Mouse (Mus musculus): ENCODE measurements around the gene Bzw1. TPM values are rescaled to one million over a fixed set of nuclear protein-coding genes. Genes with fewer than 3 reads are reported as not detected.
"Not testable (repeated sequence)": the region's sequence is repeated elsewhere in the genome, so short reads cannot be mapped to it uniquely, and the experiment has no call there.

Gene Bzw1
- polyA plus RNA-seq (2012; rRNA removed), result 63.2 and 69.3 TPM in 2 replicates

GRCm38 (mm10) chr1:58392652-58393283, at the start of gene Bzw1:
Gene Bzw1 (plus strand): TSS chr1:58392898.
- peak; percentile 96 for DNase-seq (ENCODE audit: low spot score)

GRCm38 (mm10) chr1:58343861-58344260, 48.8 kb upstream of the Bzw1 start:
- DNase-seq (ENCODE audit: low spot score), result no peak

GRCm38 (mm10) chr1:58344570-58344969, 48.1 kb upstream of the Bzw1 start:
- no peak for DNase-seq (ENCODE audit: low spot score)

GRCm38 (mm10) chr1:58346159-58346558, 46.5 kb upstream of the Bzw1 start:
- no peak for DNase-seq (ENCODE audit: low spot score)

DNA sequence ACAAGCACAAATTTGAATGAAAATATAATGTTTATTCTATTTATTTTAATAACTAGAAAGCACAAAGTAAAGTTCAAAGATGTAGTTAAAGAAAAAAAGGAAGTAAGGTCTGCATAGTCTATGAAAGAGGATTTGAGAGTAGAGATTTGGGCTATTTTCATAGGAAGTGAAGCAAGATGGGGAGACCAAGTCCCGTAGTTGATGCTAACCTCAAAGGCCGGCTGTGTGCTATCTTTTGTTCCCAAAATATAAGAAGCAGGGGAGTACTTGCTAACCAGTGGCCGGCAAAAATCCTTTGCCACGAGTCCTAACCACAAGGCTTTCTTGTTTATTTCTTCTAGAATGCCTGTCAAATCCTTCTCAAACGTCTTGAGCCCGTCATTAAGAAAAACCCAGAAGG, 44.0 kb upstream of the Bzw1 start:
- no peak for DNase-seq (ENCODE audit: low spot score)

GRCm38 (mm10) chr1:58353238-58353893, 39.3 kb upstream of the Bzw1 start:
- DNase-seq (ENCODE audit: low spot score), result no peak

GRCm38 (mm10) chr1:58358958-58359901, 33.5 kb upstream of the Bzw1 start:
- DNase-seq (ENCODE audit: low spot score), result no peak

- no peak for DNase-seq (ENCODE audit: low spot score)
Observed at GRCm38 (mm10) chr1:58362296-58362695, 30.4 kb upstream of the Bzw1 start.

DNA sequence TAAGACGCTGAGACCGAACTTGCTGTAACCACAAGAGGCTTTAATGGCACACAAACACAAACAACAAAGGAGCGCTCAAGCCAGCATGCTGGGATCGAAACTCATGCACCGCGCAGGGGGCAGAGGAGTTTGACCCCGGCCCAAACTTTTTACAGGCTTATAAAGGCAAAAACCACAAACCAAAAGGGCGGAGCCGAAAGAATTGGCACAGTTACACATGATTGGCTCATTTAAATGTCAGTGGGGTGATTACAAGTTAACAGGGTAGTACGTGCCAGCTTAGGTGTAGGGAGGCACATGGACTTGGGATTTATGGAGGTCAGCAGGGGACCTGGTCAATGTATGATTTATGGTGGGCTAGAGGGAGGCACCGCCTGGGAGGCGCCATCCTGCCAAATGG, 28.1 kb upstream of the Bzw1 start:
- DNase-seq (ENCODE audit: low spot score), result no peak

DNA sequence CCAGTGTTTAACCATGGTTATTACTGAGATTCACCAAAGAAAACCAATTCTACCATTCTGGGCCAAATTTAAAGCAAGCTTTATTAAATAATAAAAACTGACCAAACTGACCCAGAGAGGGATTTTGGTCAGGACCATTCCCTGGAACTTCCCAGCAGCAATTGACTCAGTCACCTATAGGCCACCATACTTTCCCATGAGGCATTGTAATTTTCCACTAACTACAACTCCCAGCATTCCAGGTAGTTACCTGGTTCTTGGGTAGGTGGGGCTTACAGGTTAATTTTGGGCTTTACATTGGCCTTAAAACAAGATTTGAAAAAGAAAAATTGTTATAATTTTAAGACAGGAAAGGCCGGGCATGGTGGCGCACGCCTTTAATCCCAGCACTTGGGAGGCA, 26.9 kb upstream of the Bzw1 start:
- DNase-seq (ENCODE audit: low spot score), result no peak

DNA sequence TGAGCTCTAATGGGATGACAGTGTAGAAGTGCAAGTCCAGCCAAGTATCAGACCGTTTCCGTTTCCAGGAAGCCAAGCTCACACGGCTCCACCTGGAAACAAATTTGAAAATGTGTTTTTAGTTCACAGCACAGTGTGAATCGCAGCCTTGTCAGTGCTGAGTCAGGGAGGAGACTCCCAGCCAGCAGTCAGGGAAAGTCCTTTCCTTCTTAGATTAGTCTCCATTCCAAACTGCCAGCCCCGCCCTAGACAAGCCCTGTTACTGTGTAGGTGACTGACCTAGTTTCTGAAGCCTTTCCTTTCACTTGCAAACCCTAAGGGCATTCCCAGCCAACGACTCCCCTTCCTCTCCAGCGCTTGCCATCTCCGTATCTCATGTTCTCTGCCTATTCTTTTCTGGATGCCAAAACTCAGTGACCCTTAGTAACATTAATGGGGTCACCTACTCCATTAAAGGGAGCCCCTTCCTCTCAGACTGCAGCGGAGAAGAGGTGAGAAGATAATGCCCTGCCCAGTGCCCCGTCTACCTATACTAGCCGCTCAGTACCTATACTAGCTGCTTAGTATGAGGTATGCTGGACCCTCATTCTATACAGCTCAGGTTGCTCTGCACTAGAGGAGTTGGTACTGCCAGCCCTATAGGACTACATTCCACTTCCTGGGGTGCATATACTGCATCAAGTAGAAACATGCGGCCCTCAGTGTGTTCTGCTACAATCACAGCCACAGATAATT, 25.8 kb upstream of the Bzw1 start:
- no peak for DNase-seq (ENCODE audit: low spot score)

GRCm38 (mm10) chr1:58369716-58370115, 23.0 kb upstream of the Bzw1 start:
- DNase-seq (ENCODE audit: low spot score), result no peak

GRCm38 (mm10) chr1:58374266-58374665, 18.4 kb upstream of the Bzw1 start:
- not testable (repeated sequence) for DNase-seq (ENCODE audit: low spot score)

DNA sequence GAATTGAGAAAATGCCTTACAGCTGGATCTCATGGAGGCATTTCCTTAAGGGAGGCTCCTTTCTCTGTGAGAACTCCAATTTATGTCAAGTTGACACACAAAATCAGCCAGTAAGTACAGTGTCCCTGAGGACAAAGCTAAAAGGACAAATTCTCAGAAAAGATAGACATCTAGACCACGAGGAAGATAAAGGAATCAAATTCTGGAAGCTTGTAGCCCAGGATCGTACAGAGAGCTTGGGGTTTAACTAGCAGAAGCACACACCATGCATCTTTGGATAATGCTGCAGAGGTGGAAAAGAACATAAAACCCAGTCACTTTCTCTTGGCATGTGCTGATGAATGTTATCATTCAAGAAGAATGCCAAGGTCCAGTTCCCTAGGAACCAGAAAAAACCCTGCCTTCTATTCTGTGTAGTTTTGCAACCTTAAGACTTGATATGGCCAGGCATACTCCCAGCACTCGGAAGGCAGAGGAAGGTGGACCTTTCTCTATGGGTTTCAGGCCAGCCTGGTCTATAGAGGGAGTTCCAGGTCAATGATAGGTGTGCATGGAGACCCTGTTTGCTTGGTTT, 17.0 kb upstream of the Bzw1 start:
- DNase-seq (ENCODE audit: low spot score), result no peak

GRCm38 (mm10) chr1:58382586-58383281, 10.0 kb upstream of the Bzw1 start:
- DNase-seq (ENCODE audit: low spot score), result no peak

DNA sequence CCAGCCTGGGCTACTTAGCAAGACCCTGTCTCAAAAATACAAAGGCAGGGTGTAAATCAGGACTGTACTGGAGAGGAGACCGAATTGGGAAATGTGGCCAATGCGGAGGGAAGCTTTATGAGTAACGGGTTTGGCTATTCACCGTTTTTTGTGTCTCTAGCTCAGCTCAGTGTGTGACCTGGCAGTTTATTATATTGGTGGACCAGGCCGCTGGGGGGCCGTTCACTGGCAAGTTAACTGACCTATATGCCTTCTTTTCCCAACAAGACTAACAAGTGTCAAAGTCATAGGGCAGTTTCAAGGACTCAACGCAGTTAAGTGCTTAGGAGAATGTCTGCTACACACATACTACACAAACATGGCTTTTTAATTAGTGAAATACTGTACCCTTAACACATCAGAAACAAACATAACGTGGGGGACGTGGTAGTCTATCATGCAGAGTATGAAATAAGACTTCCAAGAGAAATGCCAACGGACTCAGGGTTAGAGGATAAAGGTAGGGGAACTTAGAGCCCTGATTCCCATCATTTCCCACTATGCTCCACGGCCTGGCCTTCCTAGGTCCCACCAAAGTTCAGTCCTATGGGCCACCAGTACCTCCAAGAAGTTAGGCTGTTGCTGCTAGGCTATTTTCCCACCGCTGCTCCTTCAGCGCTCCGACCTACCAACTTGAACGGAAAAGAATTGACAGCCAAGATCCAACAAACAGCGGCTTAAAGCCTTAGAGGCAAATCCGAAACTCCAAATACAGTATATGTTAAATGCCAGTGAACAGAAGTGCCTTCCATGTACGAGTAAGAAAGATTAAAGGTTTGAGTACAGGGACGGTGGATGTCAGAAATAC, 1.1 kb upstream of the Bzw1 start:
- DNase-seq (ENCODE audit: low spot score), result no peak

- no peak for DNase-seq (ENCODE audit: low spot score)
Observed at GRCm38 (mm10) chr1:58392268-58392651, 438 bp upstream of the Bzw1 start.

DNA sequence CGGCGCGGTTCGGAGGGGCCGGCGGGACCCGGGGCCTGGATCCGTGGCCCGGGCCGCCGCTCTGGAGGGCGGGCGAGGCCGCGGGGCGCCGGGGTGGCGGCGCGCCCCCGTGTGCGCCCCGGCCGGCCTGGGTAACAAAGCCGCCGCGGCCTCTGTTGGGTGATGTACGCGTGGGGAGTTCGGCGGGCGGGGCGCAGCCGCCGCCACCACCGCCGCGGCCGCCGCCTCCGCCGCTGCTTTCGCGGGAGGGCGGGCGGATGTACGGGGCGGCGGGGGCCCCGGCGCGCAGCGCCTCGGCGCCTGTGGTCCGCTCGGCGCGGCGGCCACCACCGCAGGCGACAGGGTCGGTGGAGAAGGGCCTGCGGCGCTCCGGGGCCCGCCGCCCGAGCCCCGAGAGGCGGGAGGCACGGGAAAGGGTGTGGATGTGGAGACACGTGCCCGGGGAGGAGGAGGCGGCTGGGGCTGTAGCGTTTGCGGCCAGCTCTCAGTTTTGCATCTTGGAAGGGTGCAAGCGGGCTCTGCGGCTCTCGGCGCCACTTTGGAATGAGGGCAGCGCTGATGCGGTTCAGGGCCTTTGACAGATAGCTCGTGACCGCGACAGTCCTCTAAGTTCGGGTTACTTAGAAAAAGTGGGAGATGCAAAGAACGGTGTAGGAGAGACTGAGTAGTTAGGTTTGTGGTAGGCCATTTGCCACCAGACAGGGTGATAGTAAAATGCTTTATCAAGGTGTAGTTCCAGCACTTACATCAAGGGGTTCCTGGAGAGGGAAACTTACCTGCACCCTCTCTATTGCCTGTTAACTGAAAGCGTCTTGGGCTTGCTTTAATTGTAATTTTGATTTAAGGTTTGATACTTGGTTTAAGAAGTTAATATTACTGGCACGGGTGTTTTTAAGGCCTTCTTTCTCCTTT, 842 bp downstream of the Bzw1 start:
- DNase-seq (ENCODE audit: low spot score), result peak; percentile 56

DNA sequence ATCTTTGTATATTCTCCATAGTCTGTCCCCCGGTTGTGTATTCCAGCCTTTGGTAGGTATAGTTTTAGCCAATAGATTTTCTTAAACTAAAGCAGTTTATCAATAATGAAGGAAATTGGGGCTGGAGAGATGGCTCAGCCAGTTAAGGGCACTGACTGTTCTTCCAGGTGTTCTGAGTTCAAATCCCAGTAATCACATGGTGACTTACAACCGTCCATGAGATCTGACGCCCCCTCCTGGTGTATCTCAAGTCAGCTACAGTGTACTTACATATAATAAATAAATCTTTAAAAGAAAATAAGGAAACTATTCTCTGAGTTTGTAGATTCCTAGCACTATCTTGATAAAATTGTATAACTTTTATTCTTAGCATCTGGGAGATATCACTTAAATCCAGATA, 2.6 kb downstream of the Bzw1 start:
- DNase-seq (ENCODE audit: low spot score), result no peak

Data from urinary bladder, adult 2 months (tissue).